ENCODE assay signal across 19 mouse cellular contexts in the genomic region with DNA sequence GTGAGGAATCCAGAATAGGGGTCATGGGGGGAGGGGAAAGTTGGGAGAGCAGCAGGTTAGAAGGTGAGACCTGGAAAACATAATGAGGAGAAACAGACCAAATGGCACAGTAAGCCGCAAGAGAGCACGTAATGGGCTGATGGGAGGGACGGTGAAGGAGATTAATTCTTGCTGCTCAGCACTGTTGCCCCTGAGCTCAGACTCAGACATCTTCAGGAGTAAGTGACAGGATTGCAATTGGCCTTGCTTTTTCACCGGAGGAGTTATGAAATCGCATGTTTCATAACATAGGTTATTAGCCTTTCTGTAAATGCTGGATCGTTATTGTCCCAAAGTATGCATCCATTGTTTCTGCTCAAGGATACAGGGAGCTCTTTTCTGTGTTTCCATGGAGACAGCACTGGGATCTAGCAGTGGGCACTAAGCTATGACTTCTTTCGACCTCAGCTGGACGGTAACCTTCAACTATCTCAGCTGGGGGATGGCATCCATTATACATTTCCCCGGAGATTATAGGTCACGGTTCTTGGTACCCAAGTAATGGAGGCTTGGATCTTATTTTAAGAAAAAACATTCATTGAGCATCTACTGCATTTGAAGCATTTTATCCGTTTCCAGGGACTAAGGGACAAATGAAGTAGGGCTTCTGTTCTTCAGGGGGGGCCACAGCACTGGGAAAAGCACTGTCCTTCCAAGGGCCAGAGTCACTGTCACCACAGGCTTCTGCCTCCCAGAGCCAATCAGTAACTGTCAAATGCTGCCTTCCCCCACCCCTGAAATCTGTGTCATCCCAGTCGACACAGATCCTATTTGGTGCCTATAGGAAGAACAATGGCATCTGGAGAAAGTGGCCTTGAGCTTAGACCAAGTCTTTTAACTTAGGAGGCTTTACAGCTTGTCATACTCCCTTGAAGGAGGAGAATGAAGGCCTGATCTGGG.
DNase-seq lines count a peak whose midpoint lies in the region; ATAC-seq and TF ChIP-seq lines count a peak whose summit lies in the region.
"Had no signal": no experiment of that assay in that cellular context is flagged by ENCODE, and none has a peak within 500 bp of the region (broad histone marks: within the 10 kb centered on the region; RNA-seq: fewer than 3 reads in every experiment).

No protein-coding gene starts in this region.

- no peak overlapping the region for H3K27ac ChIP-seq in forebrain, embryonic 15.5 days (replicated peaks)
- peak overlapping the region; percentile 56; the same call in 1 of the 2 replicates for H3K27ac ChIP-seq in hindbrain, embryonic 16.5 days (ENCODE audit: low read depth, low read length)
- H3K27ac ChIP-seq in midbrain, postnatal 0 days (ENCODE audit: low read depth, low read length) = peak overlapping the region; percentile 59
- H3K27ac ChIP-seq: heart, embryonic 13.5 days had no signal

- H3K36me3 ChIP-seq in forebrain, embryonic 15.5 days = no peaks in the 10 kb centered on the region
- no peaks in the 10 kb centered on the region for H3K36me3 ChIP-seq in hindbrain, embryonic 16.5 days (ENCODE audit: control insufficient read depth, insufficient read depth, low read length)
- H3K36me3 ChIP-seq in midbrain, postnatal 0 days (ENCODE audit: insufficient read depth, low read length) = no peaks in the 10 kb centered on the region
- H3K36me3 ChIP-seq: heart, embryonic 13.5 days had no signal

- H3K9ac ChIP-seq in forebrain, embryonic 15.5 days (replicated peaks) = no peak overlapping the region
- no peak overlapping the region for H3K9ac ChIP-seq in hindbrain, embryonic 16.5 days (ENCODE audit: low read depth, low read length)
- no peak overlapping the region for H3K9ac ChIP-seq in midbrain, postnatal 0 days (replicated peaks; ENCODE audit: low read length, poor library complexity, severe bottlenecking)
- H3K9ac ChIP-seq: heart, embryonic 13.5 days; liver, postnatal 0 days had no signal

- ATAC-seq in forebrain, embryonic 15.5 days (replicated peaks) = 0 out of 2 replicates have a peak, but pooled peaks have one; percentile 19
- ATAC-seq in hindbrain, embryonic 16.5 days = peak; percentile 64
- ATAC-seq in midbrain, postnatal 0 days (ENCODE audit: low FRiP score) = peak; percentile 41; the same call in 1 of the 2 replicates
- no peak for ATAC-seq in megakaryocyte-erythroid progenitor cell, adult 5-6 weeks (replicated peaks; ENCODE audit: low FRiP score, low TSS enrichment, poor library complexity, severe bottlenecking)
- ATAC-seq: liver, postnatal 0 days had no signal

- WGBS in forebrain, embryonic 15.5 days = 45% methylated on average over 12 of the region's 12 CpGs
- WGBS in hindbrain, embryonic 16.5 days = 40% methylated on average over 12 of the region's 12 CpGs
- WGBS in midbrain, postnatal 0 days = 17% methylated on average over 12 of the region's 12 CpGs

- H3K4me1 ChIP-seq in forebrain, embryonic 15.5 days = peaks cover 3% of the 10 kb centered on the region; the same call in 1 of the 2 replicates
- H3K4me1 ChIP-seq in hindbrain, embryonic 16.5 days (ENCODE audit: control insufficient read depth, insufficient read depth, low read depth, low read length) = peaks cover 7% of the 10 kb centered on the region
- 0 out of 2 replicates have a peak, but pooled peaks cover 4% of the 10 kb centered on the region for H3K4me1 ChIP-seq in midbrain, postnatal 0 days (ENCODE audit: insufficient read depth, low read length)

- no peak for TF ChIP-seq CTCF in midbrain, postnatal 0 days (IDR thresholded peaks at IDR 0.05)

- H3K4me2 ChIP-seq in forebrain, embryonic 15.5 days (replicated peaks) = no peak overlapping the region
- H3K4me2 ChIP-seq in hindbrain, embryonic 16.5 days (ENCODE audit: low read length) = no peak overlapping the region
- H3K4me2 ChIP-seq in midbrain, postnatal 0 days (ENCODE audit: low read depth, low read length, poor library complexity, severe bottlenecking) = no peak overlapping the region
- H3K4me2 ChIP-seq: heart, embryonic 13.5 days had no signal

- peak; percentile 20 for DNase-seq in embryo, embryonic 11 days
- no peak for DNase-seq in embryo, embryonic 10.5 days (ENCODE audit: low spot score)
- DNase-seq in midbrain, postnatal 0 days (ENCODE audit: low spot score) = peak; percentile 42
- DNase-seq in layer of hippocampus, adult 9-11 months = no peak
- DNase-seq in cerebellum, adult 9-10 months = no peak
- DNase-seq: adrenal gland, adult 8-10 months; cerebellum, adult 18-20 months; heart, postnatal 36 days; kidney, adult 11 months; kidney, postnatal 10 days; liver; liver, postnatal 0 days; spleen, adult 18-20 months; thymus, adult 18-20 months had no signal

- no peaks in the 10 kb centered on the region for H3K9me3 ChIP-seq in forebrain, embryonic 15.5 days
- H3K9me3 ChIP-seq in hindbrain, embryonic 16.5 days (ENCODE audit: control insufficient read depth, low read length) = no peaks in the 10 kb centered on the region
- H3K9me3 ChIP-seq in midbrain, postnatal 0 days (ENCODE audit: low read length) = no peaks in the 10 kb centered on the region
- H3K9me3 ChIP-seq: heart, embryonic 13.5 days had no signal

- H3K27me3 ChIP-seq in forebrain, embryonic 15.5 days = no peaks in the 10 kb centered on the region
- H3K27me3 ChIP-seq in hindbrain, embryonic 16.5 days (replicated peaks; ENCODE audit: control insufficient read depth, insufficient read depth, low read length) = no peaks in the 10 kb centered on the region
- H3K27me3 ChIP-seq in midbrain, postnatal 0 days (ENCODE audit: insufficient read depth, low read length) = no peaks in the 10 kb centered on the region
- H3K27me3 ChIP-seq: CH12.LX; heart, embryonic 13.5 days had no signal

- H3K4me3 ChIP-seq in forebrain, embryonic 15.5 days = no peak overlapping the region
- no peak overlapping the region for H3K4me3 ChIP-seq in hindbrain, embryonic 16.5 days (ENCODE audit: low read length)
- no peak overlapping the region for H3K4me3 ChIP-seq in midbrain, postnatal 0 days (ENCODE audit: low read depth, low read length)
- H3K4me3 ChIP-seq: heart, embryonic 13.5 days had no signal

Comparison
In these comparisons a context has a peak if more than half of its experiments do, and no peak if none do; other contexts are left out.
1. DNase-seq: peak in embryo, embryonic 11 days (single experiment) and midbrain, postnatal 0 days (single experiment); none in embryo, embryonic 10.5 days (single experiment), layer of hippocampus, adult 9-11 months (single experiment) and cerebellum, adult 9-10 months (single experiment).